Mouse (Mus musculus) forebrain, embryonic 14.5 days (tissue): ENCODE results near the gene Msantd2. TPM values are rescaled to one million over a fixed set of nuclear protein-coding genes. Genes with fewer than 3 reads are reported as not detected.

Experiments used
- ATAC-seq: fragments of 200-750 bp; cut with Nextera tagmentation; 2 replicates; pipeline ENCODE4 v1.8.0; 2017; ENCODE audit warnings: mild to moderate bottlenecking, moderate library complexity
- DNase-seq: peaks from one replicate; pipeline ENCODE4 v3.0.0-alpha.2; 2015; ENCODE audit warnings: low spot score
- H3K27ac ChIP-seq: fragments of 300-500 bp; sonication (generic); 2 replicates; pipeline ENCODE4 v1.5.1; 2014; ENCODE audit warnings: low read depth, mild to moderate bottlenecking, control low read depth, low read length, moderate library complexity
- H3K27me3 ChIP-seq: fragments of 300-500 bp; sonication (generic); replicated peaks from 2 replicates; pipeline ENCODE4 v1.6.1; 2014; ENCODE audit warnings: low read length, control low read depth, mixed read lengths; ENCODE audit not compliant: control insufficient read depth, insufficient read depth
- H3K36me3 ChIP-seq: fragments of 300-500 bp; sonication (generic); 2 replicates; pipeline ENCODE4 v1.6.1; 2014; ENCODE audit warnings: low read length, control low read depth; ENCODE audit not compliant: control insufficient read depth, insufficient read depth
- H3K4me1 ChIP-seq: fragments of 300-500 bp; sonication (generic); 2 replicates; pipeline ENCODE4 v1.6.1; 2014; ENCODE audit warnings: antibody characterized with exemption, low read length, control low read depth; ENCODE audit not compliant: control insufficient read depth, insufficient read depth
- H3K4me2 ChIP-seq: fragments of 300-500 bp; sonication (generic); 2 replicates; pipeline ENCODE4 v1.6.1; 2014; ENCODE audit warnings: mild to moderate bottlenecking, control low read depth, low read length
- H3K4me3 ChIP-seq: fragments of 300-500 bp; sonication (generic); 2 replicates; pipeline ENCODE4 v1.5.1; 2014; ENCODE audit warnings: low read depth, low read length, control low read depth
- H3K9ac ChIP-seq: fragments of 300-500 bp; sonication (generic); 2 replicates; pipeline ENCODE4 v1.6.1; 2014; ENCODE audit warnings: mild to moderate bottlenecking, low read length, control low read depth, moderate library complexity
- H3K9me3 ChIP-seq: fragments of 300-500 bp; sonication (generic); replicated peaks from 2 replicates; pipeline ENCODE4 v1.6.1; 2016; ENCODE audit warnings: low read length, control low read depth, mixed read lengths; ENCODE audit not compliant: control insufficient read depth
- WGBS: fragments of 180-500 bp; shearing (Covaris S2); extraction: QIAGEN DNeasy Blood & Tissue Kit; methylation state at CpG from one replicate; pipeline ENCODE4 v1.1.7; 2014; 5-methylcytosine and 5-hydroxymethylcytosine counted together
- polyA plus RNA-seq: library from polyadenylated mRNA; unstranded; fragments of >200 nt; fragmentation: Nextera tagmentation; extraction: Ambion mirVana; gene quantifications from 2 replicates; pipeline ENCODE4 v1.2.1, GENCODE M21; 2014

The Msantd2 gene
- polyA plus RNA-seq, 1 experiment from 2014 or later: 29.2 TPM

DNA sequence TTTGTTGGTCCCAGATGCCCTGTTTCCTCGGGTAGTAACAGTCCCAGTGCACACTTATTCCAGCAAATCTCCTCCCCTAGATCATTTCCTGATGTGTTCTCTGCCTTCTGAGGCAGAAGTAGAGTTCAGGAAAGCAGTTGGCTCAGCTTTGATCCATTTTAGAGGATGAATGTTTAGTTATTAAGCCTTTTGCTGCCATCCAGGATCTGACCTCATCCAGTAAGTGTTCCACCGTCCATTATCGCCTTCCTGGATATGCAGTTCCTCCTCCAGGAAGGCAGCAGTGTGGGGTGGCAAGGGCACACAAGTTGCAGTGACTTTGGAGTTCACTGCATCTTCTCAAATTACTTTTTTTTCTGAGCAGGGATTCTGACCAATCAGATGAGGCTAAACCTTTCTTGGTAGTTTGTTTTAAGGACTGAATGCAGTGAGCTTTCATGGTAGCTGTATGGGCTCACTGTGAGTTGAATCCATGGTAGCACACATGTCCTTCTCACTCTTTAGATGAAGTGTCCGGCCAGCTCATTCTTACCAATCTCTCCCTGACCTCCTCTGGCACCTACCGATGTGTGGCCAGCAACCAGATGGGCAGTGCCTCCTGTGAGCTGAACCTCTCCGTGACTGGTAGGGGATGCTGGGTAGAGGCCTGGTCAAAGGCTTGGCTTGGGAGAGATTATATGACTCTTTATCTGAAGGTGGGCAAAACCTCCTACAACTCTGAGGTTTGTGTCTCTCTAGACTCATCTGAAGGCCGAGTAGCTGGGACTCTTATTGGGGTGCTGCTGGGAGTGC is 52.9 kb downstream of the Msantd2 start:
- DNase-seq: no peak
- Histone ChIP-seq H3K36me3 (no peaks in the 10 kb centered on the region), H3K4me2 (no peak overlapping the region), H3K4me1 (peaks cover 6% of the 10 kb centered on the region; the same call in 1 of the 2 replicates), H3K4me3 (no peak overlapping the region), H3K9ac (no peak overlapping the region), H3K27ac (no peak overlapping the region), H3K9me3 (no peaks in the 10 kb centered on the region), H3K27me3 (peaks cover 17% of the 10 kb centered on the region)
- WGBS: 76% methylated on average over 7 of the region's 7 CpGs
- no peak for ATAC-seq

DNA sequence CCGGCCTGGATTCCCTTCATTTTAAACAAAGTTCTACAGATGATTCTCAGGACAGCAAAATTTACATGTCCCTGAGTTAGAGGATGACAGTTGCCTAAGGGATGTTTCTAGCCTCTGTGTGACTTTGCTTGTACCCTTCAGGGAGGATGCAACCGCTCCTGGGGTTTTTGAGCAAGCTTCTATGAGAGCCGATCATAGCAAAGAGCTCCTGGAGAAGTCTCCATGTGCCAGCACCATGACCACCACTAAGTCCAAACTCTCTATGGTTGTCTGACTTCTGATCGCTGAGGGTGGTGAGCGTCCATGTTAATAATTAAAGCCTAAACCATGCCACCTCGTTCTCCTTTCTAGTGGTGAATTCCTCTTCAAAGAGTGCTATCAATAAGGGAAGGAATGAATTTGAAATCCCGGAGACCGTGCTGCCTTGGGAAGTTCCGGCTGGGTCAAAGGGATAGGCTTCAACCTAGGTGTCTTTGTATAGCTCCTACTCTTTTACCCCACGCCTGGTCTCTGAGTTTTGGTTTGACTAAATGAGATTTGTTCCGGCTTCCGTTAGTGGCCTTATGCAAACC is 54.8 kb downstream of the Msantd2 start:
- ATAC-seq (peak; percentile 6; the same call in 1 of the 2 replicates), DNase-seq (no peak)
- peaks cover 27% of the 10 kb centered on the region for H3K27me3 ChIP-seq

DNA sequence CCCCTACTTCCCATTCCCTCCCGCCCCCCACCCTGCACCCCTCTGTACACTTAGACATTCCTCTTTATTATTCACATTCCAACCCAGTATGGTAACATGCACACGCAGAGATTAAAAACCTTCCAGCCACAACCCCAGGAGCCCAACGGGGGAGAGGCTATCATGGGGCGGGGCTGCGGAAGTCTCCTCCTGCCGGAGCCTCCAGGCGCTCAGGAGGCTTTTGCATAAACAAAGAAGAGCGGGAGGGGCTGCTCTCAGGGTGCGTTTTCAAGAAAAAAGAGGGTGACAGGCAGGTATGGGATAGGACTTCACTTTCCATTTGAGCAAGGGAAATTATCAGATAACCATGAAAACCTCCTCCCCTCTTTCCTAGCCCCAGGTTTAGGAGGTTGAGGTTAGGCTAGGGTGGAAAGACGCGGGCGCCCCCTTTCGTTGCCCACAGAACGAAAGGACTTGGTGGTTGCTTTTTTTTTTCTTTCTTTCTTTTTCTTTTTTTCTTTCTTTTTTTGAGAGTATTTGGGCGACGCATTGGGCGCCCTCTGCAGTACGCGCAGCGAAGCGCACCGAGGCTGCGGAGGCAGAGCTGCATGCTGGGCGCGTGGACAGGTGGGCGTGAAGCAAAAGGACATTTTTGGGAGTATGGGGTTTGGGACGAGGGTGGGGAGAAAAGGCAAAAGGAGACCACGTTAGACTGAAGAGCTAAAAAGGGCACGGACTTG is 55.5 kb downstream of the Msantd2 start:
- peak overlapping the region; percentile 56 for H3K4me2 ChIP-seq
- peaks cover 27% of the 10 kb centered on the region for H3K27me3 ChIP-seq
- H3K4me3 ChIP-seq: peak overlapping the region; percentile 24
- H3K9me3 ChIP-seq: no peaks in the 10 kb centered on the region
- ATAC-seq (peak; percentile 67), DNase-seq (peak; percentile 73)
- H3K4me1 ChIP-seq: peaks cover 6% of the 10 kb centered on the region; the same call in 1 of the 2 replicates
- H3K27ac ChIP-seq: no peak overlapping the region
- peak overlapping the region; percentile 32; the same call in 1 of the 2 replicates for H3K9ac ChIP-seq
- under 1% methylated on average over 29 of the region's 29 CpGs for WGBS
- H3K36me3 ChIP-seq: no peaks in the 10 kb centered on the region

More for the DNA sequence above, 54.8 kb downstream of the Msantd2 start:
- WGBS: 33% methylated on average over 12 of the region's 12 CpGs
- H3K36me3 ChIP-seq: no peaks in the 10 kb centered on the region
- H3K9ac ChIP-seq: no peak overlapping the region
- H3K4me3 ChIP-seq: peak overlapping the region; percentile 24; the same call in 1 of the 2 replicates
- H3K4me2 ChIP-seq: peak overlapping the region; percentile 56
- H3K9me3 ChIP-seq: no peaks in the 10 kb centered on the region
- H3K27ac ChIP-seq: no peak overlapping the region
- peaks cover 6% of the 10 kb centered on the region; the same call in 1 of the 2 replicates for H3K4me1 ChIP-seq

DNA sequence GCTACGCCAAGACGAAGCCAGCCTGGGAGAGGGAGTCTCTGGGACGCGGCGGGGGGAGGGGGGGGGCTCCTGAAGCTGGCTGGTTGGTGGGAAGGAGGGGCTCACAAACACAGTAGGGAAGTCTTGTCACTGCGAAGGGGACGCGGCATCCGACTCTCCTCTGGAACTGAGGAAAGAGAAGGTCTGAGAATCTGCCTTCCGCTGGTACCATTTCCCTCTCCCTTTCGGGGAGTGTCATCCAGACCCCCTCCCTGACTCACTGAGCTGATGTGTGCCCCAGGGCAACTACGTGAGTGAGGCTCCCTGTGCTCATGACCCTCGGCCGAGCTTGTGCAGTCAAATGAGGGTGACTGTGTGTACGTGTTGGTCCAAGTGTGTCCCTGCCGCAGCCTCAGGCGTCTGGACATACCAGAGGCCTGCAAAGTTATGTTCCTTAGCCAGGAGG is 56.1 kb downstream of the Msantd2 start:
- 11% methylated on average over 17 of the region's 17 CpGs for WGBS
- no peaks in the 10 kb centered on the region for H3K36me3 ChIP-seq
- H3K9ac ChIP-seq: peak overlapping the region; percentile 29; the same call in 1 of the 2 replicates
- peaks cover 6% of the 10 kb centered on the region; the same call in 1 of the 2 replicates for H3K4me1 ChIP-seq
- no peaks in the 10 kb centered on the region for H3K9me3 ChIP-seq
- ATAC-seq (peak; percentile 43), DNase-seq (no peak)
- H3K27ac ChIP-seq: no peak overlapping the region
- H3K4me3 ChIP-seq: peak overlapping the region; percentile 24
- peaks cover 27% of the 10 kb centered on the region for H3K27me3 ChIP-seq
- peak overlapping the region; percentile 56 for H3K4me2 ChIP-seq

DNA sequence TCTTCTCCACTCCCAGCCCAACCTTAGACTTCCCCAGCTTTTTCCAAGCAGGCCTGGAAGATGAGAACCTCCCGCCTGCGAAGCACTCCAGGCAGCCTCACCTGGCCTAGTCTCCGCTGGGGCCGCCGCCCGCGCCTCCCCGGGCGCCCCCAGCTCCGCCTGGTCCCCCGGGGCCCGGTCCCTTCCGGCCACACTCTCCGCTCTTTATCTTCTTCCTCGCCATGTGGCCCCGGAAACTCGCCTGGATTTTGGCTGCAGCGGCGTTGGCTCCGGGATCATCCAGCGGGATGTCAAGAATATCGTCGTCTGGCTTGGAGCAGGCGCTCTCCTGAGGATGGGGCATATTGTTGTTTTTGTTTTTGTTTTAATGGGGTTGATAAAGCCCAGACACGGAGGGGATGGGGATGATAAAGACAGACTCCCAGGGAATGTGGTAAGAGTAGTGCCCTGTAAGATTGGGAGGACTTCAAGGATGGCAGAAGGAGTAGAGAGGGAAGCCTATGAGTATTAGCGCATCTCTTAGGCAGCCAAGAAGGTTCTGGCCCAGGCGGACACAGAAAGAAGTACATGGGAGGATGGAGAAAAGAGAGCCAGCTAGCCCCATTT is 56.8 kb downstream of the Msantd2 start:
- H3K27me3 ChIP-seq: peaks cover 29% of the 10 kb centered on the region
- 22% methylated on average over 27 of the region's 27 CpGs for WGBS
- no peaks in the 10 kb centered on the region for H3K36me3 ChIP-seq
- no peaks in the 10 kb centered on the region for H3K9me3 ChIP-seq
- DNase-seq: no peak
- no peak overlapping the region for H3K4me2 ChIP-seq
- H3K4me1 ChIP-seq: peaks cover 6% of the 10 kb centered on the region; the same call in 1 of the 2 replicates
- no peak overlapping the region for H3K27ac ChIP-seq
- no peak overlapping the region for H3K9ac ChIP-seq
- 0 out of 2 replicates have a peak, but pooled peaks have one; percentile 18 for ATAC-seq
- H3K4me3 ChIP-seq: no peak overlapping the region

DNA sequence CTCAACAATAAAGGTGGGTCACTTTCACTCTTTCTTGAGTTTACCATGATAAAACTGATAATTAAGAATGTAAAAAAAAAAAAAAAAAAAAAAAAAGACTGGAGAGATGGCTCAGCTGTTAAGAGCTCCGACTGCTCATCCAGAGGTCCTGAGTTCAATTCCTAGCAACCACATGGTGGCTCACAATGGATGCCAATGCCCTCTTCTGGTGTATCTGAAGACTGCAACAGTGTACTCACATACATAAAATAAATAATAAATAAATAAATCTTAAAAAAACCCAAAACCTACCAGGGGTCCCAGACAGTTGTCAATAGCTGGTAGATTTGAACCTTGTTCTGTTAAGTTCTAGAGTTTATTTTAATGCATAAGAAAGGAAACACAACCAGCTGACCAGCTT is 57.8 kb downstream of the Msantd2 start:
- WGBS: 94% methylated on average over 1 of the region's 1 CpGs
- H3K9me3 ChIP-seq: no peaks in the 10 kb centered on the region
- DNase-seq: no peak
- peaks cover 39% of the 10 kb centered on the region for H3K27me3 ChIP-seq
- H3K4me2 ChIP-seq: no peak overlapping the region
- H3K36me3 ChIP-seq: no peaks in the 10 kb centered on the region
- H3K4me3 ChIP-seq: no peak overlapping the region
- H3K27ac ChIP-seq: no peak overlapping the region
- H3K9ac ChIP-seq: no peak overlapping the region
- ATAC-seq: no peak
- H3K4me1 ChIP-seq: peaks cover 8% of the 10 kb centered on the region

DNA sequence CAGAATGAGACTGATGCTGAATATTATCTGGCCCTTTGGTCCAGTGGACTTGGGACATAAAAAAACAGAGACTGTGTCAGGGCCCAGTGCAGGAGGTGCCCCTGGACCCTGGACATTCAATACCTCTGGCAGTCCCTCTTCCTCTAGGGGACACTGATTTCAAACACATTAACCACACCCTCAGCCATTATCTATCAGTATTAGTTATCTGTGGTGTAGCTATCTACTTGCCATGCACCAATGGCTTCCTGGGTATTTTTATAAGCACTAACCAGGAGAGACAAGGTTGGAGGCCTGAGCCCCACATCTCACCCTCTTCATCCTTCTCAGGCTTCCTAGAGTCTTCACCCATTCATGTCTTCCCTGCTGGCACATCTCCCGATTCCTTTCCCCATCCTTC is 61.3 kb downstream of the Msantd2 start:
- WGBS: 71% methylated on average over 1 of the region's 1 CpGs

DNA sequence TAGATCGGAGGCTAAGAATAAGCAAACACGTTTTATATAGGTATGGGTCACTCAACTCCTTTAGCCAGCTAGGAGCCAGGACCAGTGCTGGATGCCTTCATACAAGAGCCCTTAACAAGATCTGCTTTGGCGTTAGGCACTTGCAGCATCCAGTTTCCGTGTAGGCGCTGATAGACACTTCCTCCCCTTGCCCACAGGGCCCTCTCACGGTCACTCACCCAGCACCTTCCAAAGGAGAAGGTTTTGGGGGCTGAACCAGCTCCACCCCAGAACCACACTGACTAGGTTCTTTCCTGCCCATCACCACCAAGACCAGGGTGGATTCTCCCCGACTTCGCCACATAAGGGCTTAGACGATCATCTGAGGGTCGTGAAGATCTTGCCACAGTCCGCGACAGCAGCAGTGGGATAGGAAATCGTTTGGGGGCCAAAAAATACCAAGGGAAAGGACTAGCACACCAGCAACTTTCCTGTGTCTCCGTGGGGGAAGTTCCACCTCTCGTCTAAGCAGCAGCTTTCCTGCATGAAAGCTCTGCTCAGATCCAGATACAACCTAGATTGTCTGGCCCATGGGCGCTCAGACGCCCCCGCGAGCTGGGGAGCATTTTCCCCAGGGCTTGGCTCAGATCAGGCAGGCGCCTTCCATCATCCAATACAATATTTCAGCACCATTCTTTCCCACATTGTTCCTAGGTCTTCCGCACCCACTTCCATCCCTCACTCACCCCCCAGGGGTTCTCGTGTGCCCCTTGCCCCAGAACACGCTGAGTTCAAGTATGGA is 62.8 kb downstream of the Msantd2 start:
- 2% methylated on average over 23 of the region's 23 CpGs for WGBS
- ATAC-seq (no peak; the same call in 1 of the 2 replicates), DNase-seq (no peak)
- no peaks in the 10 kb centered on the region for H3K36me3 ChIP-seq
- no peaks in the 10 kb centered on the region for H3K9me3 ChIP-seq
- H3K4me2 ChIP-seq: peak overlapping the region; percentile 90
- peaks cover 16% of the 10 kb centered on the region for H3K4me1 ChIP-seq
- H3K27me3 ChIP-seq: peaks cover 32% of the 10 kb centered on the region
- H3K9ac ChIP-seq: peak overlapping the region; percentile 54
- no peak overlapping the region for H3K27ac ChIP-seq
- peak overlapping the region; percentile 37 for H3K4me3 ChIP-seq

More for the DNA sequence above, 61.3 kb downstream of the Msantd2 start:
- H3K27me3 ChIP-seq: peaks cover 44% of the 10 kb centered on the region
- no peak for ATAC-seq
- H3K36me3 ChIP-seq: no peaks in the 10 kb centered on the region
- H3K4me2 ChIP-seq: no peak overlapping the region
- no peak overlapping the region for H3K9ac ChIP-seq
- no peak for DNase-seq
- H3K4me3 ChIP-seq: no peak overlapping the region
- no peak overlapping the region for H3K27ac ChIP-seq
- H3K4me1 ChIP-seq: peaks cover 16% of the 10 kb centered on the region
- no peaks in the 10 kb centered on the region for H3K9me3 ChIP-seq
